Mouse (Mus musculus) hematopoietic stem cell, adult 5-6 weeks (primary cell): ENCODE data around the gene Btn2a2. TPM values are rescaled to one million over a fixed set of nuclear protein-coding genes. Genes with fewer than 3 reads are reported as not detected.

Experiments
- ATAC-seq, 2 experiments: fragments of 125-278 bp in 1 of 2; replicated peaks in 1 of 2; 2 replicates each; pipeline ENCODE4 v1.8.0; 2016 to 2017; ENCODE audit warnings: inconsistent platforms in 2 of 2, mild to moderate bottlenecking in 2 of 2, moderate number of reproducible peaks in 2 of 2, low read depth in 1 of 2, moderate TSS enrichment in 1 of 2; ENCODE audit not compliant: low FRiP score in 2 of 2, poor library complexity in 2 of 2, severe bottlenecking in 2 of 2, insufficient read depth in 1 of 2, low TSS enrichment in 1 of 2
- total RNA-seq: library from RNA; stranded (forward); fragments of 172-1452, 232-1000 nt; gene quantifications from 2 replicates; pipeline ENCODE4 v1.2.3, GENCODE M21; 2017

Gene Btn2a2
- total RNA-seq, 1 experiment from 2014 or later: not detected

- ATAC-seq: no peak
These were observed 50.1 kb downstream of the Btn2a2 start for GRCm38 (mm10) chr13:23438521-23438920.

GRCm38 (mm10) chr13:23437908-23438307 lies 50.7 kb downstream of the Btn2a2 start:
- ATAC-seq: peak; percentile 24 to 40; a peak in 3 of 4 replicates

- ATAC-seq: 0 out of 4 replicates have a peak, but pooled peaks have one; percentile 3 to 4
These were observed 51.5 kb downstream of the Btn2a2 start for GRCm38 (mm10) chr13:23436861-23437822.

- no peak for ATAC-seq
These were observed 52.4 kb downstream of the Btn2a2 start for GRCm38 (mm10) chr13:23436231-23436661.

GRCm38 (mm10) chr13:23435676-23436075 lies 53.0 kb downstream of the Btn2a2 start:
- no peak for ATAC-seq

- ATAC-seq: no peak
These were observed 53.4 kb downstream of the Btn2a2 start for GRCm38 (mm10) chr13:23435241-23435640.

- ATAC-seq: no peak
These were observed 54.2 kb downstream of the Btn2a2 start for GRCm38 (mm10) chr13:23434426-23434825.

- no peak for ATAC-seq
These were observed 54.9 kb downstream of the Btn2a2 start for GRCm38 (mm10) chr13:23433801-23434200.

- no peak for ATAC-seq
These were observed 55.5 kb downstream of the Btn2a2 start for GRCm38 (mm10) chr13:23433206-23433605.

GRCm38 (mm10) chr13:23432562-23433201 lies 56.0 kb downstream of the Btn2a2 start:
- ATAC-seq: peak; percentile 89 to 92

GRCm38 (mm10) chr13:23431351-23431771 lies 57.3 kb downstream of the Btn2a2 start:
- ATAC-seq: peak; percentile 35 to 46

- ATAC-seq: peak; percentile 51 to 67
These were observed 57.9 kb downstream of the Btn2a2 start for GRCm38 (mm10) chr13:23430734-23431133.

- no peak for ATAC-seq
These were observed 58.8 kb downstream of the Btn2a2 start for GRCm38 (mm10) chr13:23429771-23430380.

- no peak for ATAC-seq
These were observed 60.3 kb downstream of the Btn2a2 start for GRCm38 (mm10) chr13:23428166-23428993.
